Mouse (Mus musculus) brain, embryonic 18.5 days (tissue): Measurements from ENCODE around the gene Igf1r.

Experiments
- DNase-seq: peaks from one replicate; pipeline ENCODE4 v3.0.0-alpha.2; 2012; ENCODE audit warnings: low read depth, low spot score

Gene Igf1r

GRCm38 (mm10) chr7:68006496-68006895 lies 53.9 kb downstream of the Igf1r start:
- DNase-seq = no peak

GRCm38 (mm10) chr7:68009635-68010034 lies 57.0 kb downstream of the Igf1r start:
- no peak for DNase-seq

- DNase-seq = no peak
Measured at GRCm38 (mm10) chr7:68010168-68010567, 57.5 kb downstream of the Igf1r start.

- no peak for DNase-seq
Measured at GRCm38 (mm10) chr7:68010802-68011201, 58.2 kb downstream of the Igf1r start.

- DNase-seq = no peak
Measured at GRCm38 (mm10) chr7:68011385-68012122, 58.9 kb downstream of the Igf1r start.

GRCm38 (mm10) chr7:68012123-68012474 lies 59.5 kb downstream of the Igf1r start:
- DNase-seq = no peak

GRCm38 (mm10) chr7:68014495-68014894 lies 61.9 kb downstream of the Igf1r start:
- no peak for DNase-seq

- no peak for DNase-seq
Measured at GRCm38 (mm10) chr7:68015404-68015803, 62.8 kb downstream of the Igf1r start.

GRCm38 (mm10) chr7:68018038-68018437 lies 65.4 kb downstream of the Igf1r start:
- DNase-seq = no peak

GRCm38 (mm10) chr7:68020556-68020955 lies 67.9 kb downstream of the Igf1r start:
- no peak for DNase-seq

GRCm38 (mm10) chr7:68021741-68022140 lies 69.1 kb downstream of the Igf1r start:
- no peak for DNase-seq

- DNase-seq = no peak
Measured at GRCm38 (mm10) chr7:68022188-68022587, 69.6 kb downstream of the Igf1r start.

GRCm38 (mm10) chr7:68023882-68024281 lies 71.3 kb downstream of the Igf1r start:
- no peak for DNase-seq

GRCm38 (mm10) chr7:68024625-68025024 lies 72.0 kb downstream of the Igf1r start:
- DNase-seq = no peak

- no peak for DNase-seq
Measured at GRCm38 (mm10) chr7:68025396-68025795, 72.8 kb downstream of the Igf1r start.

GRCm38 (mm10) chr7:68026076-68026475 lies 73.4 kb downstream of the Igf1r start:
- no peak for DNase-seq

GRCm38 (mm10) chr7:68028167-68028566 lies 75.5 kb downstream of the Igf1r start:
- DNase-seq = no peak

- DNase-seq = no peak
Measured at GRCm38 (mm10) chr7:68030846-68031245, 78.2 kb downstream of the Igf1r start.

- no peak for DNase-seq
Measured at GRCm38 (mm10) chr7:68036527-68036926, 83.9 kb downstream of the Igf1r start.

- DNase-seq = no peak
Measured at GRCm38 (mm10) chr7:68038846-68039245, 86.2 kb downstream of the Igf1r start.

- no peak for DNase-seq
Measured at GRCm38 (mm10) chr7:68039550-68039949, 86.9 kb downstream of the Igf1r start.

- DNase-seq = no peak
Measured at GRCm38 (mm10) chr7:68044621-68045020, 92.0 kb downstream of the Igf1r start.

GRCm38 (mm10) chr7:68047152-68047551 lies 94.5 kb downstream of the Igf1r start:
- DNase-seq = no peak

GRCm38 (mm10) chr7:68048532-68048931 lies 95.9 kb downstream of the Igf1r start:
- DNase-seq = no peak
